Mouse (Mus musculus) lung, embryonic 15.5 days (tissue): ENCODE results near the gene Ucp3. TPM values are rescaled to one million over a fixed set of nuclear protein-coding genes. Genes with fewer than 3 reads are reported as not detected.

Source experiments
- ATAC-seq: fragments of 200-750 bp; cut with Nextera tagmentation; 2 replicates; pipeline ENCODE4 v1.8.0; 2017; ENCODE audit warnings: moderate number of reproducible peaks, borderline replicate concordance; ENCODE audit not compliant: low FRiP score, low TSS enrichment; ENCODE audit errors: extremely low read depth
- H3K27ac ChIP-seq: fragments of 300-500 bp; sonication (generic); 2 replicates; pipeline ENCODE4 v1.5.1; 2015; ENCODE audit warnings: moderate library complexity, mild to moderate bottlenecking, inconsistent platforms
- H3K27me3 ChIP-seq: fragments of 300-500 bp; sonication (generic); 2 replicates; pipeline ENCODE4 v1.6.1; 2015; ENCODE audit warnings: inconsistent platforms
- H3K36me3 ChIP-seq: fragments of 300-500 bp; sonication (generic); 2 replicates; pipeline ENCODE4 v1.6.1; 2015; ENCODE audit warnings: inconsistent platforms
- H3K4me1 ChIP-seq: fragments of 300-500 bp; sonication (generic); 2 replicates; pipeline ENCODE4 v1.6.1; 2015; ENCODE audit warnings: inconsistent platforms
- H3K4me2 ChIP-seq: fragments of 300-500 bp; sonication (generic); 2 replicates; pipeline ENCODE4 v1.6.1; 2015; ENCODE audit warnings: inconsistent platforms, mild to moderate bottlenecking, moderate library complexity
- H3K4me3 ChIP-seq: fragments of 300-500 bp; sonication (generic); 2 replicates; pipeline ENCODE4 v1.5.1; 2015; ENCODE audit warnings: mild to moderate bottlenecking, inconsistent platforms
- H3K9ac ChIP-seq: fragments of 300-500 bp; sonication (generic); 2 replicates; pipeline ENCODE4 v1.6.1; 2015; ENCODE audit warnings: inconsistent platforms
- H3K9me3 ChIP-seq: fragments of 300-500 bp; sonication (generic); 2 replicates; pipeline ENCODE4 v1.6.1; 2016; ENCODE audit warnings: inconsistent platforms
- WGBS: fragments of 180-500 bp; shearing (Covaris S2); methylation state at CpG from one replicate; pipeline ENCODE4 v1.1.7; 2015; 5-methylcytosine and 5-hydroxymethylcytosine counted together
- polyA plus RNA-seq: library from polyadenylated mRNA; unstranded; fragments of >200 nt; fragmentation: Nextera tagmentation; extraction: Ambion mirVana; gene quantifications from 2 replicates; pipeline ENCODE4 v1.2.1, GENCODE M21; 2015

Ucp3 gene
- polyA plus RNA-seq, 1 experiment from 2014 or later = 0.06 TPM

- Histone ChIP-seq H3K27me3 (no peaks in the 10 kb centered on the region), H3K9ac (no peak overlapping the region), H3K27ac (peak overlapping the region; percentile 75), H3K4me1 (peaks cover 17% of the 10 kb centered on the region), H3K36me3 (no peaks in the 10 kb centered on the region), H3K4me3 (no peak overlapping the region), H3K4me2 (no peak overlapping the region), H3K9me3 (no peaks in the 10 kb centered on the region)
- ATAC-seq = no peak
- 21% methylated on average over 2 of the region's 2 CpGs for WGBS
These were observed 60.7 kb downstream of the Ucp3 start for GRCm38 (mm10) chr7:100533503-100533902.

- 66% methylated on average over 3 of the region's 3 CpGs for WGBS
- ATAC-seq = no peak
- Histone ChIP-seq H3K4me2 (no peak overlapping the region), H3K27ac (no peak overlapping the region), H3K9me3 (no peaks in the 10 kb centered on the region), H3K27me3 (no peaks in the 10 kb centered on the region), H3K4me1 (peaks cover 17% of the 10 kb centered on the region), H3K9ac (no peak overlapping the region), H3K36me3 (peaks cover 6% of the 10 kb centered on the region; the same call in 1 of the 2 replicates), H3K4me3 (no peak overlapping the region)
These were observed 61.4 kb downstream of the Ucp3 start for GRCm38 (mm10) chr7:100534216-100534615.

DNA sequence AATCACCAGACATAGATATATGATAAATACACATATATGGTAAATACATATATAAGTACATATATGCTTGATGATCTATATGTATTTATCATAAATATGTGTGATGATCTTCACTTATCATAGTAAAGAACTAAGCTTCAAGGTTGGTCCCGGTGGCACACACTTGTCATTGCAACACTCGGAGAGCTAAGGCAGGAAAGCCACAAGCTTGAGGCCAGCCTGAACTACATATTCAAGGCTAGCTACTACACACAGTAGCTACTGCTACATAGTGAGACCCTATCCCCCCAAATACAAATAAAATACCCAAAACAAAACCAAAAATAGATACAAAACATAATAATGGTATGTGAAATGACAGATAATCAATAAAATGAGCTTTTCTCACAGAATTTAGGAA, 63.0 kb downstream of the Ucp3 start:
- 85% methylated on average over 2 of the region's 2 CpGs for WGBS
- Histone ChIP-seq H3K9me3 (no peaks in the 10 kb centered on the region), H3K4me2 (peak overlapping the region; percentile 66; the same call in 1 of the 2 replicates), H3K27ac (no peak overlapping the region), H3K36me3 (peaks cover 19% of the 10 kb centered on the region), H3K27me3 (no peaks in the 10 kb centered on the region), H3K4me1 (peaks cover 17% of the 10 kb centered on the region), H3K9ac (no peak overlapping the region), H3K4me3 (no peak overlapping the region; the same call in 1 of the 2 replicates)
- no peak for ATAC-seq

Other genes with a start within 250 kb of the Ucp3 start
- 2.2 and 2.4 TPM in 2 replicates for gene Pgm2l1, start 245.6 kb upstream of the Ucp3 start, polyA plus RNA-seq
- gene P4ha3, start 187.5 kb upstream of the Ucp3 start, polyA plus RNA-seq = 14.6 and 16.4 TPM in 2 replicates
- gene C2cd3, start 100.8 kb upstream of the Ucp3 start, polyA plus RNA-seq = 20.0 and 20.7 TPM in 2 replicates
- 61.6 and 63.5 TPM in 2 replicates for gene Ppme1, start 100.7 kb upstream of the Ucp3 start, polyA plus RNA-seq
- 246 and 279 TPM in 2 replicates for gene Ucp2, start 20.3 kb downstream of the Ucp3 start, polyA plus RNA-seq
- 4.1 and 4.2 TPM in 2 replicates for gene Dnajb13, start 42.0 kb downstream of the Ucp3 start, polyA plus RNA-seq
- 20.0 and 23.1 TPM in 2 replicates for gene Coa4, start 64.1 kb downstream of the Ucp3 start, polyA plus RNA-seq
- gene Rab6a, start 134.4 kb downstream of the Ucp3 start, polyA plus RNA-seq = 85.2 and 90.7 TPM in 2 replicates
- 77.0 and 82.1 TPM in 2 replicates for gene Mrpl48, start 135.3 kb downstream of the Ucp3 start, polyA plus RNA-seq
- gene Plekhb1, start 189.4 kb downstream of the Ucp3 start, polyA plus RNA-seq = 18.3 and 20.4 TPM in 2 replicates
- gene Fam168a, start 233.6 kb downstream of the Ucp3 start, polyA plus RNA-seq = 36.9 and 37.7 TPM in 2 replicates